Mouse (Mus musculus) heart, postnatal 14 days (tissue): ENCODE results near the gene Ssrp1. TPM values are rescaled to one million over a fixed set of nuclear protein-coding genes. Genes with fewer than 3 reads are reported as not detected.

Experiments used
- DNase-seq, 2 experiments: peaks; one replicate each; pipeline ENCODE4 v3.0.0; 2021 to 2022
- intact Hi-C: fragments of 180-260 bp; cut with DNase I; formaldehyde crosslinking; loops from one replicate; pipeline ENCODE4 v1.15.1; 2025
- total RNA-seq, 2 experiments: library from RNA; stranded (reverse); gene quantifications; 2 replicates each; pipeline ENCODE4 v1.2.3; 2021

Gene Ssrp1
- total RNA-seq, 2 experiments from 2014 or later, result 43.7 to 46.1 TPM

DNA sequence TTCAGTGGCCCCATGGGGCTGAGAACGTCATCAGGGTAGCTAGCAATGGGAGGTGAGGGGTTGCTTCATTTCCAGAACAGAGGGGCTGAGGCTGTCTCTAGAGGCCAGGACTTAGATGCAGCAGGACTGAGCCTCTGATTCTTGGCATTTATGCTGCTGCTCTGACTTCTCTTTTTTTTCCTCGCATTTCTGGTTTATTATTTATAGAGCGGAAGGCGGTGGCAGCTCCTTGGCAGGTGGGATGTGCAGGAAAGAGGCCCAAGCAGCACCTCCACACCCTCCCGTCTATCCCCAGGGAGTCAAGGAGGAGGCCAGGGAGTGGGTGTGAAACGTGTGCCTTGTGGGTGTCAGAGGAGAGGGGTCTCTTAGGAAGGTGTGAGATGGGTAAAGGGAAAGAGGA, 6.0 kb upstream of the Ssrp1 start:
- intact Hi-C loops, result no loop called here
- no peak for DNase-seq

DNA sequence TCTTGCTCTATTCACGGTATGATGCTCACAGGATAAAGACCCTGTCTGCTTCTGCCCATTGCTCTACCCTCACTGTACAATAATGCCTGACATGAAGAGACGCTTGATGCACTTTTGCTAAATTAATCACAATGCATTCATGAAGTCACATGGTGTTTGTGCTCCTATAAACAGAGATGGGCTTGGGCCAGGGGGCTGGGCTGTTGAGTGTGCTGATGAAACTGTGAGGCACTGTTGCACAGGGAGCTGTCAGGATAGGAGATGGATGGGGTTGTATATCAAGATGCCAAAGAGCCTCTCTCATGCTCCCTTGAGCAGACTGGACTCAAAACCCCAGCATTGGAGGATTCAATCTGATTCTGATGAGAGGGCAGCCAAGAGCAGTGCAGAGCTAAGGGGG, 3.9 kb upstream of the Ssrp1 start:
- intact Hi-C loops, result no loop called here
- DNase-seq, result no peak

DNA sequence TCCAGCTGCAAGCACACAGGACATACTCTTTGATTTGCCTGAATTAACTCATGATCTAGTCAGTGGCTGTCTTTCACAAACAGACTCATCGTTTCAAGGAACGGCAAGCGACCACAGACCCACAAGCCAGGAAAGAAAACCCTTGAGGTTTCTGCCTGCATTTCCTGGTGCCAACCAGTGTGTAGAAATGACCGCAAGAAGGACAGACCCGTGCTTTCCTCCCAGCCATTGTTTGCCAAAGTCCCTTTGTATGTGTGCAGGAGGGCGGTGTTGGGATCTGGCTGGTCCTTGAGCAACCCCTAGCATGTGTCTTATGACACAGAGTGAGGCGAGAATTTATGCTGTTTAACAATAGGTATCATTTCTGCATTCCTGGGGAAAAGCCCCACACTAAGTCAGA, 2.9 kb upstream of the Ssrp1 start:
- intact Hi-C loops, result no loop called here
- no peak for DNase-seq

DNA sequence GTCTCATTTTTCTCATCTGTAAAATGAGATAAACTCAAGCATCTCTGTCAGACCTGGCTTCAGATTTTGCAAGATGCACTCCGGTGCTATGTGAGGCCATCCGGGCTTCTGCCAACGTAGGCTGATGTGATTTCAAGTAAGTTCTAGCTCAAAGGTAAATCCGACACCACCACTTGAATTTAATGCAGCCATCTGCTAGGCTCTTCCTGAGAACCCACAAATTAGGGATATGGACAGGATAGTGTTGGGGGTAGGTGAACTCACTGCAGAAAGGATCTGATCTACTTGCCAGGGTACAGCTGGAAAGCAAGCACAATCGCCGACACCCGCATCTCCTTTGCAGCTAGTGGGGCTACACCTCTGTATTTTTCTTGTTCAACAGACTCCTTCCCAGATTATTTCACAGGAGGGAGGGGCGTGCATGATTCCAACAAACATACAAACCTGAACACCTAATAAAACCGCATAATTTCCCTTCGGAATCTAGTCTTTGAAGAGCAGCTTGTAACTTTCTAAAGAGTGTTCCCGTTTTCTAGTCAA, 457 bp upstream of the Ssrp1 start:
- intact Hi-C loops, result no loop called here

DNA sequence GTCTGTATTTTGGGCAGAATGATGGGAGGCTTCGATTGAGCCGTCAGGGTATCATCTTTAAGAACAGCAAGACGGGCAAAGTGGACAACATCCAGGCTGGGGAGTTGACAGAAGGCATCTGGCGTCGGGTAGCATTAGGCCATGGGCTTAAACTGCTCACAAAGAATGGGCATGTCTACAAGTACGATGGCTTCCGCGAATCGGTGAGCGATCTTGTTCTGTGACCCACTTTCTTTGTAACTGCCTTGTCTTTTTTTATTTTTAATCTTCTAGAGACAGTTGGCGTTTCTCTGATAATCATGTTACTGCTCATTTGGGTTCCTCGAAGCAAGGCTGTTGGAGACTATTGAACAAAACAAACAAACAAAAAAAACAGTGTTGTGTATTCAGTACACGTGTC, 1.3 kb downstream of the Ssrp1 start:
- DNase-seq, result no peak
- intact Hi-C loops, result no loop called here

More for the DNA sequence above, 457 bp upstream of the Ssrp1 start:
- DNase-seq, result no peak

DNA sequence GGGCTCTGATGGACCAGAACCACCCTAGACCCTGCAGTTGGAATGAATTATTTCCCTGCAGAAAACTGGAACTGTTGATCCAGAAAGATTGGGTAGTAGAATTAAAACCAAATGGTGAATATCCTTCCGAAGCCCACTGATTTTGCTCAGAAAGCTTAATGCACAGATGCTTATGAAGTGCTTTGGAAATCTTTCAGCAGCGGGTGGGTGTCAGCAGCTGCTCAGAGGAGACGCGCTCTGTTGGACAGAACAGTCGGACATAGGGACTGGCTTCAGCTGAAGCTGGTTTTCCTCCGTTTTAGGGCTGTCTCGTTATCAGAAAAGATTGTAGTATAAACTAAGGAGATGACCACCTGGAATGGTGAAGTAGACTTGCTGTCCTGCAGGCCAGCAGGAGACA, 6.6 kb downstream of the Ssrp1 start:
- no peak for DNase-seq
- intact Hi-C loops, result no loop called here

DNA sequence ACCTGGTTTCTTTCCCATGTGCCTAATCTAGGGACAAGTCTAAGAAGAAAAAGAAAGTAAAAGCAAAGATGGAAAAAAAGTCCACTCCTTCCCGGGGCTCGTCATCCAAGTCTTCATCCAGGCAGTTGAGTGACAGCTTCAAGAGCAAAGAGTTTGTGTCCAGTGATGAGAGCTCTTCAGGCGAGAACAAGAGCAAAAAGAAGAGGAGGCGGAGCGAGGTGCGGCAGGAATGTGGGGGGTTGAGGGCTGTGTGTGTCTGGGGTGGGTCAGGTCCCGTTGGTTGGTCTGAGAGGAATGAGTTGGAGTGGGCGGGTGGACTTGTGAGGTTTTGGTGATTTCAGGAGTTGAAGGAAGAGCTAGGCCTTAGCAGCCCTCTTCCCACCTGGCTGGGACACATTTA, 9.2 kb downstream of the Ssrp1 start:
- intact Hi-C loops, result no loop called here
- no peak for DNase-seq

DNA sequence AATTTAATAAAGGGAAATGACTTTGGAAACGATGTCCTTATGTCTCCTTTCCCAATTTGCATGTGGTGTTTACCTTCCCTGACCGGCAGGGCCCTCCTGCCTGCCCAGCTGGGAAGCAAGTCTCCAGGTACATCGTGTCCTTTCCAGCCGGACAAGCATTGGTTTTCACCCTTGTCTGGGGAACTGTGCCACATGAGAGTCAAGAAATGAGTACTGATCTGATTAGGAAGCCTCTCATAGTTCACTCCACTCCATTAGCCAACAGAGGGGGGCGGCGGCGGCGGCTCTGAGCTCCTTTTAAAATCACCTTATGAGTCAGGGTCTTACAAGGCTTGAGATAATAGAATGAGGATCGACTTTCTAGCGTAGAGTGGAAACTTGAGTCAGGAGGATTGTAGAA, 10.0 kb downstream of the Ssrp1 start:
- DNase-seq, result no peak
- intact Hi-C loops, result no loop called here

DNA sequence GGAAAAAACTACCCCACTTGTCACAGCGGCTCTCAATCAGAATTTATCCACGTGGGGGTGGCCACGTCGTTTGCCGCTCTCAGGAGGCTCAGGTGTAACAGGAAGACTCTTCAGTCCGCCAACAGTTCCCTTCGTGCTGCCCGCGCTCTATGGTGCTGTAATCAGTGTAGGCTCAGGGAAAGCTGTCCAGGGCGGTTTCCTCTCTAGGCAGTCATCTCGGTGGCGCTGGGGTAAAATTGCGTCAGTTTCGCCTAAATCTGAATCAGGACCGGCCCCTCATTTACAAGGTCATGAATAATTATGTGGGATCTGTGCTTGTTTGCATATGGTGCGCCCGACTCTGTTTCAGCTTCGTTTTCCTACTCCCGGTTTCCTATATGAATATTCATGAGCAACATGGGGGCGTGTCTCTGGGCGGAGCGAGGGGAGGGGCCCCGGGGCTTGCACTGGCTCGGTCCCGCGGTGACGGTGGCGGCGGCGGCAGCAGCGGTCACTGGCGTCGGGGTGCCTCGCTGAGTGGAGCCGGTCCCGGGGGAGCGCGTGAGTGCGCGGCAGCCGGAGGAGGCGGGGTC, 10.6 kb downstream of the Ssrp1 start, which contains the start of gene Tnks1bp1:
Gene Tnks1bp1, plus strand, starts transcription at position 427 of the 572 bp plus-strand sequence.
- peak; percentile 98 for DNase-seq
- intact Hi-C loops, result no loop called here

DNA sequence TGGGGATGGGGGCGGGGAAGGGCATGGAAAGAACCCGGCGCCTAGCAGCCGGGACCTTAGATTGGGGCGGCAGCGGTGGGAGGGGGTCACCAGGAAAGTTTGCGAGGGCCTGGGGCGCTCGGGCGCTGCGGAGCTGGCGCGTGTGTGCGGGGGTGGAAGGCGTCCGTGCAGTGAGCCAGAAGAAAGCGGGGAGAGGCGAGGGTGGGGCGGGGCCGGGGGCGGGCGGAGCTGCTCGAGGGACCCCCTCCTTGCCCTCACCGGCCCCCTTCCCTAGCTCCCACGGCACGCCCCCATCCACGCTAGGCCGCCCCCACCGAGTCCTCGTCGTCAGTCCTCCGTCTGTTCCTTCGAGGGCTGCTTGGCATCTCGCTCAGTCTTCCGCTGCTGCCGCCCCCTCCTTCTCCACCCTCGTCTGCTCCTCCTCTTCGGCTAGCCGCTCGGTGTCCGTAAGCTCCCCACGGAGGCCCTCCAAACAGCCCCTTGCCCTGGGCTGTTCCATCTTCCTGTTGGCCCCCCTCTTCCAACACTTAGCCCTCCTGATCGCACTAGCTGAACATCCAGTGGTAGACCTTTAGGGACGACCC, 11.2 kb downstream of the Ssrp1 start:
- intact Hi-C loops, result no loop called here
- DNase-seq, result peak; percentile 79 to 81

DNA sequence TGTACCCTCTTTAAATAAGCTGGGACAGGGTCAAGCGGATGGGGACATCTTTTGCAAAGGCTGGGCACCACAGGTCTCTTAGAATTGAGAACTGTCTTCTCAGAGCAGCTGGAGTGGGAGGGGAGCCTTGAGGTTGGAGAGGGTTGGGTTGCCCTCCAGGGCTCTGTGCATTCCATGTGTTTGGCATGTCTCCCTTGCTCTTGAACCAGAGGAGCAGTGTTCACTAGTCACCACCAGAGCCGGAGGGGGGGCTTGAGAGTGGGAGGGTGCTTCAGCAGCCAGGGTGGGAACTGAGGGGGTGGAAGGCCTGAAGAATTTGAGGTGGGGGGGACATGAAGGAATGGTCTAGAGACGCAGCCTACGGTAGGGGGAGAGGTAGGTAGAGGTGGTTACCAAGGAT, 12.2 kb downstream of the Ssrp1 start:
- intact Hi-C loops, result no loop called here
- peak in 1 of 2 experiments; percentile 32 for DNase-seq

DNA sequence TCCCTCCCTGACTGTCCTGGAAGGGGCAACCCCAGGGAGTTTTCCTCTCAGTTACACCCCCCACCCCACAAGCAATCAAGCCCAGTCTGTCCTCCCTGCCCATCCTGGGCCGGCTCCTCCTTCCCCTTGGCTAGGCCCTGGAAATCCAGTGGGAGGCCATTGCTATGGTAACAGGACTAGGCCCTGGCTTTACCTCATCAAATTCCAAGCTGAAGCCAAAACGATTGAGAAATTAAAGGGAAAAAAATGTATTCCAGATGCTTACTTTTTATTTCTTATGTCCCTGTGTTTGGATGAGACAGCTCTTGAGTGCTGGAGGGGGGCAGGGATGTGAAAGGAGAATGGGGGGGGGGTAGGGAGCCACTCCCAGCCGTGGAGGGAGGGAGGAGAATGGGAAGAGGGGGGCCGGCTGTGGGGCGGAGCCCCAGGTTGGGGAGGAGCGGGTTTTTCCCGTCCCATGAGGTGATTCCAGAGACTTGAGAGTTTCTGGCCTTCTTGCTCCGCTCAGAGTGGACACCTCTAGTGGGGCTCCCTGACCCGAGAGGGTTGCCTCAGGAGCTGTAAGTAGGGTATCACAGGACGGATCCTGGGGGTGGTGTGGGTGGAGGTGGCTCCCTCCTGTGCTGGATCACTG, 13.1 kb downstream of the Ssrp1 start:
- intact Hi-C loops, result no loop called here

DNA sequence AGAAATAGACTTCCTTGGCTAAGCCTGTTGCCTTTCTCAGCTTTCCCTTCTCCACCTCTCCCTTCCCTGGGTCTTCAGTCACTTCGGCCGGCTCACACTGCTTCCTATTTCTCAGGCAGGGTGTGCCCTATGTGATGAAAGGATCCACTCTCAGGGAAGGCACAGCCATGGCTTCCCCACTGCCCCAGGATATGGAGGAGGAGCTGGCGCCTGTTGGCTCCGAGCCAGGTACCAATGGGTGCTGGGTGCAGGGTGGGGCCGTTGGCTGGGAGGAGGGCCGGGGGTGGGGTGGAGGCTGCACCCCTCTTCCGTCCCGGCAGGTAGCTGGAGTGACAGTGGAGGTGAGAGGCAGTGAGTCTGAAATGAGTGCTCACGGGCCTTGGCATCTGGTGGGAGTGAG, 13.7 kb downstream of the Ssrp1 start:
- intact Hi-C loops, result no loop called here
- DNase-seq, result peak; percentile 50 to 61

More for the DNA sequence above, 13.1 kb downstream of the Ssrp1 start:
- DNase-seq, result peak; percentile 78 to 79

DNA sequence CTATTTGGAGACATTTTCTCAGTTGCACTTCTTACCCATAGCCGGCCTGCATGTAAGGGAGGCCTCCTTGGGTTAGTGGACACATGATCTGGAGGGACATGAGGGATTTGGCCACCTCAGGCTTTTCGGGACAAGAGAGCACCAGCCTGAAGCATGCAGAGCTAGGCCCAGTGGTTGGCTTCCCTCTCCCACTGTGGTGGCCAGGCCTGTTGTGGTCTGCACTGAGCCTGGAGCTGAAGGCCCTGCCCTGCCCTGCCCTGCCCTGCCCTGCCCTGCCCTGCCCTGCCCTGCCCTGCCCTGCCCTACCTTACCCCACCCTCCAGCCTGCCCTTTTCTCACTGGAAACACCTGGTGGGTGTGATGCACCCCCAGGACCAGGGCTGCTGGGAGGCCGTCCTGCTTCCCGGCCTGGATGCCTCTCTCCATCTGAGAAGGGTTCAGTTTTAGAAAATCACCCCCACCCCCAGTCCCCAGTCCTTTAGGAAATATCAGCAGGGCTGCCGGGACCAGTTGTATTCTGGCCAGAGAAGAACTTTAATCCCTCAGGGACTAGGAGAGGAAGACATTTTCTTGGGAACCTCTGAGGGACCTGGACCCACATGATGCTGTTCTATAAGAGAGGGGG, 16.3 kb downstream of the Ssrp1 start:
- intact Hi-C loops, result no loop called here
- no peak for DNase-seq

DNA sequence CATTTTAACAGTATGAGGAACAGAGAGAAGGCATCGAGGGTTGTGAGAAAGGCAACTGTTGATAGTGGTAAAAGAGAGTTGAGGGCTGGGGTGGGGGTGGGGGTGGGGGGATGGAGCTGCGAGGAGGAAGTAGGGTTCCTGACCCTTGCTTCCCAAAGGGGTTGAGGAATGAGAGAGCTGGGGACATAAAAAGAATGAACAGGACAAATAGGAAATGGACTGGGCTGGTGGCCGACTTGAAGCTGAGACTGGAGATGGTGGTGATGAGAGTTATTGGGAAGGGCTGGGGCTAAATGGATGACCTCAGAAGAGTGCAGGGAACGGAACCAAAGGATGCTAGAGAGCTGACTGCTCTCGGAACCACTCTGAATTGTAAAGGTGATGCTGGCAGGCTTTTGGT, 19.7 kb downstream of the Ssrp1 start:
- intact Hi-C loops, result no loop called here
- no peak for DNase-seq

DNA sequence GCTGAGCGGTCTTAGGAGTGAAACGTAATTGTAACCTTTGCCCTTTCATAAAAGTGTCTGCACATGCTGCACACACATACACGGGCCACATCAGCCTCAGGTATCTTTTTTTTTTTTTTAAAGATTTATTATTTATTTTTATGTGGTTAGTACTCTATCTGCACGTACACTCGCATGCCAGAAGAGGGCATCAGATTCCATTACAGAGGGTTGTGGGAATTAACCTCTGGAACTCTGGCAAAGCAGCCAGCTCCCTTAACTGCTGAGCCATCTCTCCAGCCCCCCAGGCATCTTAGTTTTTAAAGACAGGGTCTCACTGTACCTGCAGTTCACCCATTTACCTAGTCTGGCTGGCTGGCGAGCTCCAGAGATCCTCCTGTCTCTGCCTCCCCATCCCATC, 22.6 kb downstream of the Ssrp1 start:
- intact Hi-C loops, result no loop called here
- DNase-seq, result no peak

DNA sequence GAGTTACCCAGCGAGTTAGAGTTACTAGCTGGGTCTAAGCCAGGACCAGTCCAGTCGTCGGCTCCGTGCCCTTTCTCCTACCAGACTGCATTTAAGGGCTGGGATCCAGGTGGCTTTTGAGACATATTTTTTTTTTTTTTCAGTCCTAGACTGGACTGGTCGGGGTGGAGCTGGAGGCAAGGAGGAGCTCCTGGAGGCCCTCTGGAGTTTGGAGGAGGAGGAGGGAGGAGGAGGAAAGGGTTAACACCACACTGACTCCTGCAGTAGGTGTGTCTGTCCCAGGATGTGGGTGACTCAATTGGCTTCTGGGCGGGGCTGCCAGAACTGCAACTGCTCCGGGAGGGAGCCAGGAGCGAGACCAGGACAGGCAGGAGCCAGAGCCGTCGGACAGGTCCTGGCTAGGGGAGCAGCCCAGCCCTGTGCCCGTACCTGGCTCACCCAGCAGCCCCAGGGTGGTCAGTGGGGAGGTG, 23.6 kb downstream of the Ssrp1 start:
- DNase-seq, result peak; percentile 62 to 66
- intact Hi-C loops, result no loop called here

DNA sequence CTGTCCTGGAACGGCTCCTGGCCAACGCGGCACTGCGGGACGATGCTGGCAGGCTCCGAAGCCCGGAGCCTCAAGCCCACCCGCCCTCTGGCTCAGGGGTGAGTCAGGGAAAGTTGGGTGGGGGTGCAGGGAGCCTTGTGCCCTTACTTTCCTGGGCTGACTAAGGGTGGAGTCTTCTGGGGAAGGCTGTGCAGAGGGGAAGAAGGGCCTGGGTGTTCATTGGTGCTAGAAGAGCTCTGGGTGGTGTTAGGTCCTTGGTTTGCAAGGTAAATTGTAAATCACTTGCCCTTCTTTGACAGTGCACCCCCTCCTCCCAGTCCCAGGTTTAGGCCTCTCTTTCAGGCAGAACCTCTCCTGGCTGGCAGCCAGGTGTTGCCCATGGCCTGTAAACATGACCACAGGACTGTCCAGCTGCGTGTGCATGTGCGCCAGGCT, 24.1 kb downstream of the Ssrp1 start:
- peak in 1 of 2 experiments; percentile 35 for DNase-seq
- intact Hi-C loops, result no loop called here

DNA sequence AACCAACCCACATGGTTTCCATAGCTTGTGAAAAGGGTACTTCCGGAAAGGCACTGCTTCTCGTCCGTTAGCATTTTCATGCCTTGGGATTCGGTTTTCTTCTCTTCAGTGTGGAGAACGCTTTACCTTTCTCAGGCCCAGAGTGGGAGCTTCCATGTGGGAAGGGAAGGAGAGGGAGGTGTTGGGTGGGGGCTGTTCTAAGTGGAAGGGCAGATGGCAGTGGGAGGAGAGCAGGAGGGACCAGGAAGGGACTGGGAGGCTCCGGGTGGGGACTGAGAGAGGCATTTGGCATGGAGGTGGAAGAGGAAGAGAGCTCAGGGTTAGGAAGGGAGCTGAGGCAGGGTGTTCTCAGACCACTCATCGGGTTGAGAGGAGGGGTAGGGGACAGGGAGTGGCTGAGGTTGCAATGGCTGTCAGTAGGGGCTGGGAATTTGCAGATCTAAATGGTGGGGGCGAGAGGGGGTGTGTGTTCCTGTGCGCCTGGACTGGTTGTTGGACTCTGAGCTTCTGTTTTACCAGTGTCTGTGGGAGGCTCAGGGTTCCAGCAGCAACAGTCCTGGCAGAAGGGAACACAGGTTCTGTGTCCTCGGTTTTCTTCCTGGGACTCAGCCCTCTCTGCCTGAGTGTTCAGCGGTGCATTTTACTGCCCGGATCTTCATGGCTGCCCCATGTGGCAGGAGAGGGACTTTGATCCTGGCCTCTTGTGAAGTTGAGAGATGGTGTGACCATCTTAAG, 28.3 kb downstream of the Ssrp1 start:
- no peak for DNase-seq
- intact Hi-C loops, result no loop called here

DNA sequence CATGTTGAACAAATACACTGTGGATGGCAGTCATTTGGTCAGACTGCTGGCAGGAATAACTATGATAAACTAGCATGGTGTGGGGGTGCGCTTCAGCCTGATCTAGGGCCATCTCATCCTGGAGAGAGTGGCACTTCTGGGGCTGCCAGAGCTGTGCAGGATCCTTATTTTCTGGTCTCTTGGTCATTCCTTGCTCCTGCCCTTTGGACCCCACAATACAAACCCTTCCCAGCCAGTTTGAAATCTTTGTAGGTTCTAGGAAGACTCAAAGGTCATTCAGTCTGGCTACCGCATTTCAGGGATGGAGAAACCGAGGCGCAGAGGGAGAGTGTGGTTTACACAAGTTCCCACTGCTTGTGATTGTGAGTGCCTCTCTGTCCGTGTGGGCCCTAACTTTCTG, 29.9 kb downstream of the Ssrp1 start:
- no peak for DNase-seq
- intact Hi-C loops, result no loop called here
